Mouse (Mus musculus): Measurements from ENCODE around the gene Hsf2bp. TPM values are rescaled to one million over a fixed set of nuclear protein-coding genes. Genes with fewer than 3 reads are reported as not detected.
A peak's percentile ranks its signal among the peaks of the same experiment; 100 is the strongest.

Gene Hsf2bp
- total and polyA plus RNA-seq, 3 experiments = 0.92 to 1.6 (median 1.3) TPM

DNA sequence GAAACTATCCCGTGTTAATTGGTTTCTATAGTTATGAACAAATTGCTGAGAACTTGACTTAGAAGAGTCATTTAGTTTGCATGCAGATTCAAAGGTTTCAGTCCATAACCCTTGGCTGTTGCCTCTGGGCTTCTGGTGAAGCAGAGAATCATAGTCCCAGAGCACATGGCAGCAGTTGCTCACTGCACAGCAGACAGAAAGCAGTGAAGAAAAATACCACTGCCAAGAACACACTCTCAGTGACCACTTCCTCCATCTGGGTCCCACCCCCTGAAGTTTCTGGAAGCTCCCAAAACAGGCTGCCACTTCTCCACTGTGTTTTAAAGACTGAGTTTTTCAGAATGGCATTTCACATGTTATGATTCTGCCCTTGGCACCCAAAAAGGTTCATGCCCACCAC lies 67.3 kb downstream of the Hsf2bp start:
- TF ChIP-seq POLR2A (IDR thresholded peaks at IDR 0.05; ENCODE audit: insufficient read depth, low read depth, low read length) (no peak), CTCF (IDR thresholded peaks at IDR 0.05) (no peak), EP300 (IDR thresholded peaks at IDR 0.05; ENCODE audit: insufficient read depth, low read depth, low read length) (no peak)
- WGBS = 80% methylated on average over 1 of the region's 1 CpGs
- H3K4me1 ChIP-seq (ENCODE audit: control insufficient read depth, insufficient read depth, low read length) = peaks cover 9% of the 10 kb centered on the region
- DNase-seq = no peak
- no peaks in the 10 kb centered on the region for H3K79me2 ChIP-seq (replicated peaks; ENCODE audit: control insufficient read depth, insufficient read depth, low read length)
- H3K4me3 ChIP-seq = no peak overlapping the region
- H3K9ac ChIP-seq (ENCODE audit: low read depth, low read length) = no peak overlapping the region
- intact Hi-C loops (cut with DNase I) = no loop called here
- H3K27ac ChIP-seq = no peak overlapping the region
- no peaks in the 10 kb centered on the region for H3K36me3 ChIP-seq (ENCODE audit: control insufficient read depth, insufficient read depth, low read length)
- no peaks in the 10 kb centered on the region for H3K27me3 ChIP-seq (ENCODE audit: control insufficient read depth, insufficient read depth, low read length)

- no peak overlapping the region for H3K27ac ChIP-seq
- no peak for DNase-seq
- H3K4me3 ChIP-seq = no peak overlapping the region
- H3K36me3 ChIP-seq (ENCODE audit: control insufficient read depth, insufficient read depth, low read length) = no peaks in the 10 kb centered on the region
- 47% methylated on average over 4 of the region's 4 CpGs for WGBS
- TF ChIP-seq POLR2A (IDR thresholded peaks at IDR 0.05; ENCODE audit: insufficient read depth, low read depth, low read length) = no peak
- TF ChIP-seq EP300 (IDR thresholded peaks at IDR 0.05; ENCODE audit: insufficient read depth, low read depth, low read length) = no peak
- no peak for TF ChIP-seq CTCF (IDR thresholded peaks at IDR 0.05)
- peaks cover 9% of the 10 kb centered on the region for H3K4me1 ChIP-seq (ENCODE audit: control insufficient read depth, insufficient read depth, low read length)
- intact Hi-C loops (cut with DNase I) = no loop called here
- H3K9ac ChIP-seq (ENCODE audit: low read depth, low read length) = no peak overlapping the region
- H3K79me2 ChIP-seq (replicated peaks; ENCODE audit: control insufficient read depth, insufficient read depth, low read length) = no peaks in the 10 kb centered on the region
- H3K27me3 ChIP-seq (ENCODE audit: control insufficient read depth, insufficient read depth, low read length) = no peaks in the 10 kb centered on the region
Observed at GRCm38 (mm10) chr17:31967311-31967710, 68.8 kb downstream of the Hsf2bp start.

- Histone ChIP-seq H3K27me3 (ENCODE audit: control insufficient read depth, insufficient read depth, low read length) (no peaks in the 10 kb centered on the region), H3K27ac (no peak overlapping the region), H3K79me2 (replicated peaks; ENCODE audit: control insufficient read depth, insufficient read depth, low read length) (no peaks in the 10 kb centered on the region), H3K36me3 (ENCODE audit: control insufficient read depth, insufficient read depth, low read length) (no peaks in the 10 kb centered on the region), H3K4me3 (no peak overlapping the region), H3K9ac (ENCODE audit: low read depth, low read length) (no peak overlapping the region), H3K4me1 (ENCODE audit: control insufficient read depth, insufficient read depth, low read length) (peaks cover 9% of the 10 kb centered on the region)
- no peak for DNase-seq
- intact Hi-C loops (cut with DNase I) = no loop called here
- TF ChIP-seq CTCF (IDR thresholded peaks at IDR 0.05) = no peak
- TF ChIP-seq EP300 (IDR thresholded peaks at IDR 0.05; ENCODE audit: insufficient read depth, low read depth, low read length) = no peak
- no peak for TF ChIP-seq POLR2A (IDR thresholded peaks at IDR 0.05; ENCODE audit: insufficient read depth, low read depth, low read length)
- 98% methylated on average over 1 of the region's 1 CpGs for WGBS
Observed at GRCm38 (mm10) chr17:31966566-31966965, 69.6 kb downstream of the Hsf2bp start.

GRCm38 (mm10) chr17:31965623-31966022 lies 70.5 kb downstream of the Hsf2bp start:
- Histone ChIP-seq H3K27ac (no peak overlapping the region), H3K9ac (ENCODE audit: low read depth, low read length) (0 out of 2 replicates have a peak overlapping the region, but pooled peaks have one; percentile 2), H3K27me3 (ENCODE audit: control insufficient read depth, insufficient read depth, low read length) (no peaks in the 10 kb centered on the region), H3K4me1 (ENCODE audit: control insufficient read depth, insufficient read depth, low read length) (peaks cover 9% of the 10 kb centered on the region), H3K4me3 (no peak overlapping the region), H3K36me3 (ENCODE audit: control insufficient read depth, insufficient read depth, low read length) (no peaks in the 10 kb centered on the region), H3K79me2 (replicated peaks; ENCODE audit: control insufficient read depth, insufficient read depth, low read length) (no peaks in the 10 kb centered on the region)
- 16% methylated on average over 2 of the region's 2 CpGs for WGBS
- TF ChIP-seq CTCF (IDR thresholded peaks at IDR 0.05) (no peak), POLR2A (IDR thresholded peaks at IDR 0.05; ENCODE audit: insufficient read depth, low read depth, low read length) (0 out of 2 replicates have a peak, but pooled peaks have one; percentile 13)
- DNase-seq = peak in 1 of 2 experiments; percentile 31
- intact Hi-C loops (cut with DNase I) = no loop called here

DNA sequence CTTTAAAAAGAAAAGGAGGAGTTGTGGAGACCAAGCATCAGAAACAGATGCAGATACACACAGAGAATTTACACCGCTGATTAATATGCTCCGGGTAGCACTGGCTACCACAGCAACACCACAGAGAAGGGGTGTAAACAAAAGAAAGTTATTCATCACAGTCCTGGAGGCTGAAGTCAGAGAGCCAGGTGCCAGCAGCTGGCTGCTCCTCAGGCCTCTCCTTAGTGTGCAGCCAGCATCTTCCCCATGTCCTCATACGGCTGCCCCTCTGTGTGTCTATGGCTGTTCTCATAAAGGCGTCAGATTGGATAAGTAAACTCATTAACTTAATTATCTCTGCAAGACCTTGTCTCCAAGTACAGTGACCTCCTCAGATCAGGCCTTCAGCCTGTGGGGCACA lies 73.2 kb downstream of the Hsf2bp start:
- DNase-seq = no peak

GRCm38 (mm10) chr17:31962281-31962680 lies 73.9 kb downstream of the Hsf2bp start:
- no peak for DNase-seq
- H3K79me2 ChIP-seq (replicated peaks; ENCODE audit: control insufficient read depth, insufficient read depth, low read length) = no peaks in the 10 kb centered on the region
- H3K36me3 ChIP-seq (ENCODE audit: control insufficient read depth, insufficient read depth, low read length) = no peaks in the 10 kb centered on the region
- H3K9ac ChIP-seq (ENCODE audit: low read depth, low read length) = no peak overlapping the region
- intact Hi-C loops (cut with DNase I) = no loop called here
- H3K27ac ChIP-seq = no peak overlapping the region
- peaks cover 9% of the 10 kb centered on the region for H3K4me1 ChIP-seq (ENCODE audit: control insufficient read depth, insufficient read depth, low read length)
- WGBS = 95% methylated on average over 5 of the region's 5 CpGs
- H3K4me3 ChIP-seq = no peak overlapping the region
- H3K27me3 ChIP-seq (ENCODE audit: control insufficient read depth, insufficient read depth, low read length) = no peaks in the 10 kb centered on the region
- TF ChIP-seq EP300 (IDR thresholded peaks at IDR 0.05; ENCODE audit: insufficient read depth, low read depth, low read length) (no peak), CTCF (IDR thresholded peaks at IDR 0.05) (no peak), POLR2A (IDR thresholded peaks at IDR 0.05; ENCODE audit: insufficient read depth, low read depth, low read length) (no peak)

More for the DNA sequence above, 73.2 kb downstream of the Hsf2bp start:
- H3K79me2 ChIP-seq (replicated peaks; ENCODE audit: control insufficient read depth, insufficient read depth, low read length) = no peaks in the 10 kb centered on the region
- intact Hi-C loops (cut with DNase I) = no loop called here
- H3K36me3 ChIP-seq (ENCODE audit: control insufficient read depth, insufficient read depth, low read length) = no peaks in the 10 kb centered on the region
- H3K4me1 ChIP-seq (ENCODE audit: control insufficient read depth, insufficient read depth, low read length) = peaks cover 11% of the 10 kb centered on the region
- H3K4me3 ChIP-seq = no peak overlapping the region
- 93% methylated on average over 4 of the region's 4 CpGs for WGBS
- no peaks in the 10 kb centered on the region for H3K27me3 ChIP-seq (ENCODE audit: control insufficient read depth, insufficient read depth, low read length)
- no peak for TF ChIP-seq POLR2A (IDR thresholded peaks at IDR 0.05; ENCODE audit: insufficient read depth, low read depth, low read length)
- TF ChIP-seq EP300 (IDR thresholded peaks at IDR 0.05; ENCODE audit: insufficient read depth, low read depth, low read length) = no peak
- TF ChIP-seq CTCF (IDR thresholded peaks at IDR 0.05) = no peak
- H3K27ac ChIP-seq = no peak overlapping the region
- H3K9ac ChIP-seq (ENCODE audit: low read depth, low read length) = no peak overlapping the region
